8 mouse cellular contexts compared by ENCODE assay signal in genomic region chr15:31565184-31565583, GRCm38 (mm10). TPM values are rescaled to one million over a fixed set of nuclear protein-coding genes. Genes with fewer than 3 reads are reported as not detected.
DNase-seq lines count a peak whose midpoint lies in the region.

Gene Cmbl (plus strand): TSS chr15:31565389.

- DNase-seq in layer of hippocampus, adult 18-20 months (ENCODE audit: low spot score in 2 of 2), result peak in 1 of 2 experiments; percentile 50
- no peak for DNase-seq in layer of hippocampus, adult 9-11 months
- no peak for DNase-seq in adrenal gland, postnatal 25 days
- no peak for DNase-seq in gastrocnemius, postnatal 14 days
- DNase-seq in layer of hippocampus, postnatal 10 days (ENCODE audit: low spot score in 2 of 2), result no peak
- no peak for DNase-seq in thymus, postnatal 36 days
- DNase-seq in cerebellum, adult 11 months, result no peak
- DNase-seq in right cerebral cortex, adult 2 months (ENCODE audit: low spot score in 2 of 2), result no peak

- intact Hi-C loops in gastrocnemius, postnatal 14 days (cut with DNase I; ENCODE audit: low total_unique reads), result no loop called here

RNA-seq across cellular contexts. Expression of gene Cmbl, which starts in this region (rescaled TPM):
- 10 to 100 TPM; 14.3 to 17.7 TPM for total RNA-seq in layer of hippocampus, adult 18-20 months (2021)
- 180 and 181 TPM in 2 replicates for total RNA-seq in adrenal gland, postnatal 25 days (2021)
- total RNA-seq in gastrocnemius, postnatal 14 days (2021), result 10 to 100 TPM; 28.8 to 48.9 TPM
- total RNA-seq in layer of hippocampus, postnatal 10 days (2021), result 10 to 100 TPM; 15.2 to 16.3 TPM
